Mouse (Mus musculus): Measurements from ENCODE around the gene Osbpl8. TPM values are rescaled to one million over a fixed set of nuclear protein-coding genes. Genes with fewer than 3 reads are reported as not detected.

Osbpl8 gene
- polyA plus RNA-seq, 1 experiment from 2014 or later: 7.6 TPM

- DNase-seq (peak; percentile 46), ATAC-seq (ENCODE audit: low read depth) (no peak)
- Histone ChIP-seq H3K4me3 (replicated peaks) (peak overlapping the region; percentile 46), H3K36me3 (no peaks in the 10 kb centered on the region), H3K27ac (peak overlapping the region; percentile 95), H3K27me3 (no peaks in the 10 kb centered on the region), H3K4me1 (replicated peaks) (peaks cover 78% of the 10 kb centered on the region), H3K4me2 (peak overlapping the region; percentile 76), H3K9me3 (replicated peaks) (no peaks in the 10 kb centered on the region), H3K9ac (peak overlapping the region; percentile 55)
- WGBS (ENCODE audit: insufficient replicate concordance): 15% methylated on average over 4 of the region's 4 CpGs
Observed at GRCm38 (mm10) chr10:111167444-111167843, 2.9 kb downstream of the Osbpl8 start.

- DNase-seq (peak; percentile 53), ATAC-seq (ENCODE audit: low read depth) (peak; percentile 63)
- Histone ChIP-seq H3K4me2 (peak overlapping the region; percentile 76), H3K9me3 (replicated peaks) (no peaks in the 10 kb centered on the region), H3K36me3 (no peaks in the 10 kb centered on the region), H3K4me3 (replicated peaks) (peak overlapping the region; percentile 46), H3K4me1 (replicated peaks) (peaks cover 76% of the 10 kb centered on the region), H3K9ac (peak overlapping the region; percentile 55), H3K27ac (peak overlapping the region; percentile 95), H3K27me3 (no peaks in the 10 kb centered on the region)
- WGBS (ENCODE audit: insufficient replicate concordance): 16% methylated on average over 3 of the region's 3 CpGs
Observed at GRCm38 (mm10) chr10:111168305-111168704, 3.8 kb downstream of the Osbpl8 start.

GRCm38 (mm10) chr10:111171246-111171934 lies 6.8 kb downstream of the Osbpl8 start:
- no peak overlapping the region for H3K27ac ChIP-seq

GRCm38 (mm10) chr10:111173589-111174247 lies 9.2 kb downstream of the Osbpl8 start:
- DNase-seq (no peak), ATAC-seq (ENCODE audit: low read depth) (no peak)
- no peak overlapping the region for H3K4me2 ChIP-seq
- no peak overlapping the region for H3K9ac ChIP-seq
- H3K4me1 ChIP-seq (replicated peaks): peaks cover 64% of the 10 kb centered on the region
- WGBS (ENCODE audit: insufficient replicate concordance): 70% methylated on average over 7 of the region's 7 CpGs
- H3K9me3 ChIP-seq (replicated peaks): no peaks in the 10 kb centered on the region
- no peaks in the 10 kb centered on the region for H3K27me3 ChIP-seq
- no peaks in the 10 kb centered on the region for H3K36me3 ChIP-seq
- no peak overlapping the region for H3K27ac ChIP-seq
- H3K4me3 ChIP-seq (replicated peaks): no peak overlapping the region

More at GRCm38 (mm10) chr10:111171246-111171934, 6.8 kb downstream of the Osbpl8 start:
- Histone ChIP-seq H3K9me3 (replicated peaks) (no peaks in the 10 kb centered on the region), H3K27me3 (no peaks in the 10 kb centered on the region), H3K4me3 (replicated peaks) (no peak overlapping the region), H3K9ac (peak overlapping the region; percentile 42; the same call in 1 of the 2 replicates), H3K4me2 (no peak overlapping the region), H3K4me1 (replicated peaks) (peaks cover 79% of the 10 kb centered on the region), H3K36me3 (no peaks in the 10 kb centered on the region)
- 69% methylated on average over 15 of the region's 15 CpGs for WGBS (ENCODE audit: insufficient replicate concordance)
- DNase-seq (no peak), ATAC-seq (ENCODE audit: low read depth) (no peak)

- ATAC-seq (ENCODE audit: low read depth): no peak
- H3K4me3 ChIP-seq (replicated peaks): no peak overlapping the region
- H3K9me3 ChIP-seq (replicated peaks): no peaks in the 10 kb centered on the region
- H3K27me3 ChIP-seq: no peaks in the 10 kb centered on the region
- peaks cover 50% of the 10 kb centered on the region for H3K4me1 ChIP-seq (replicated peaks)
- no peak for DNase-seq
- no peak overlapping the region for H3K9ac ChIP-seq
- no peak overlapping the region for H3K4me2 ChIP-seq
- 83% methylated on average over 8 of the region's 8 CpGs for WGBS (ENCODE audit: insufficient replicate concordance)
- no peak overlapping the region for H3K27ac ChIP-seq
- no peaks in the 10 kb centered on the region for H3K36me3 ChIP-seq
Observed at GRCm38 (mm10) chr10:111177336-111177735, 12.8 kb downstream of the Osbpl8 start.

- Histone ChIP-seq H3K27ac (no peak overlapping the region), H3K9ac (no peak overlapping the region), H3K36me3 (no peaks in the 10 kb centered on the region), H3K4me2 (no peak overlapping the region), H3K9me3 (replicated peaks) (no peaks in the 10 kb centered on the region), H3K27me3 (no peaks in the 10 kb centered on the region), H3K4me1 (replicated peaks) (peaks cover 46% of the 10 kb centered on the region), H3K4me3 (replicated peaks) (no peak overlapping the region)
- no peak for ATAC-seq (ENCODE audit: low read depth)
- WGBS (ENCODE audit: insufficient replicate concordance): 68% methylated on average over 7 of the region's 7 CpGs
- no peak for DNase-seq
Observed at GRCm38 (mm10) chr10:111178024-111178423, 13.5 kb downstream of the Osbpl8 start.

GRCm38 (mm10) chr10:111180633-111181032 lies 16.1 kb downstream of the Osbpl8 start:
- no peak overlapping the region for H3K4me3 ChIP-seq (replicated peaks)
- WGBS (ENCODE audit: insufficient replicate concordance): 57% methylated on average over 3 of the region's 3 CpGs
- H3K4me1 ChIP-seq (replicated peaks): peaks cover 33% of the 10 kb centered on the region
- ATAC-seq (ENCODE audit: low read depth) (peak; percentile 67), DNase-seq (no peak)
- H3K36me3 ChIP-seq: no peaks in the 10 kb centered on the region
- no peaks in the 10 kb centered on the region for H3K9me3 ChIP-seq (replicated peaks)
- H3K9ac ChIP-seq: 0 out of 2 replicates have a peak overlapping the region, but pooled peaks have one; percentile 4
- no peak overlapping the region for H3K4me2 ChIP-seq
- H3K27ac ChIP-seq: no peak overlapping the region
- H3K27me3 ChIP-seq: no peaks in the 10 kb centered on the region

- Histone ChIP-seq H3K4me1 (replicated peaks) (peaks cover 29% of the 10 kb centered on the region), H3K27me3 (no peaks in the 10 kb centered on the region), H3K36me3 (no peaks in the 10 kb centered on the region), H3K4me3 (replicated peaks) (no peak overlapping the region), H3K9me3 (replicated peaks) (no peaks in the 10 kb centered on the region), H3K27ac (no peak overlapping the region), H3K9ac (no peak overlapping the region), H3K4me2 (no peak overlapping the region)
- 75% methylated on average over 7 of the region's 7 CpGs for WGBS (ENCODE audit: insufficient replicate concordance)
- ATAC-seq (ENCODE audit: low read depth) (no peak), DNase-seq (no peak)
Observed at GRCm38 (mm10) chr10:111183634-111184270, 19.2 kb downstream of the Osbpl8 start.

- WGBS (ENCODE audit: insufficient replicate concordance): 64% methylated on average over 1 of the region's 1 CpGs
- H3K4me2 ChIP-seq: no peak overlapping the region
- ATAC-seq (ENCODE audit: low read depth): no peak
- H3K9ac ChIP-seq: no peak overlapping the region
- H3K9me3 ChIP-seq (replicated peaks): no peaks in the 10 kb centered on the region
- no peak overlapping the region for H3K27ac ChIP-seq
- H3K27me3 ChIP-seq: no peaks in the 10 kb centered on the region
- H3K4me1 ChIP-seq (replicated peaks): peaks cover 23% of the 10 kb centered on the region
- no peaks in the 10 kb centered on the region for H3K36me3 ChIP-seq
- no peak for DNase-seq
- no peak overlapping the region for H3K4me3 ChIP-seq (replicated peaks)
Observed at GRCm38 (mm10) chr10:111185574-111186269, 21.2 kb downstream of the Osbpl8 start.

- peaks cover 13% of the 10 kb centered on the region; the same call in 1 of the 2 replicates for H3K4me1 ChIP-seq (replicated peaks)
- H3K9me3 ChIP-seq (replicated peaks): no peaks in the 10 kb centered on the region
- no peaks in the 10 kb centered on the region for H3K36me3 ChIP-seq
- no peak overlapping the region for H3K27ac ChIP-seq
- DNase-seq (no peak), ATAC-seq (ENCODE audit: low read depth) (peak; percentile 47; the same call in 1 of the 2 replicates)
- no peak overlapping the region for H3K4me3 ChIP-seq (replicated peaks)
- WGBS (ENCODE audit: insufficient replicate concordance): 73% methylated on average over 4 of the region's 4 CpGs
- no peaks in the 10 kb centered on the region for H3K27me3 ChIP-seq
- no peak overlapping the region for H3K4me2 ChIP-seq
- no peak overlapping the region for H3K9ac ChIP-seq
Observed at GRCm38 (mm10) chr10:111189022-111189555, 24.5 kb downstream of the Osbpl8 start.
